ENCODE assay signal across 4 mouse cellular contexts in genomic region chr7:106568251-106568650, GRCm38 (mm10).
DNase-seq lines count a peak whose midpoint lies in the region.
"Not testable (repeated sequence)": the region's sequence is repeated elsewhere in the genome, so short reads cannot be mapped to it uniquely, and the experiment has no call there.

No protein-coding gene starts in this region.

- peak; percentile 57 for DNase-seq in ES-CJ7 (ENCODE audit: low read depth, low spot score)
- DNase-seq in ES-E14 (ENCODE audit: low read depth, low spot score): peak; percentile 24
- DNase-seq in R1 (ENCODE audit: low read depth, low spot score): peak; percentile 44
- DNase-seq in ZHBTc4 (ENCODE audit: low read depth, low spot score): peak; percentile 69

- not testable (repeated sequence) for H3K27ac ChIP-seq in ES-E14 (ENCODE audit: insufficient read depth, low read depth, low read length, poor library complexity, severe bottlenecking)

- not testable (repeated sequence) for H3K4me1 ChIP-seq in ES-E14 (ENCODE audit: control insufficient read depth in 2 of 2, insufficient read depth in 2 of 2, low read length in 2 of 2, poor library complexity in 1 of 2)

- H3K4me3 ChIP-seq in ES-E14 (ENCODE audit: insufficient read depth in 1 of 2, low read depth in 1 of 2, low read length in 2 of 2, poor library complexity in 1 of 2, severe bottlenecking in 1 of 2): not testable (repeated sequence)

- H3K9me3 ChIP-seq in ES-E14 (ENCODE audit: control insufficient read depth, insufficient read depth, low read depth, low read length): not testable (repeated sequence)

- H3K36me3 ChIP-seq in ES-E14 (ENCODE audit: control insufficient read depth, insufficient read depth, low read length, poor library complexity, severe bottlenecking): not testable (repeated sequence)

- in situ Hi-C loops in ES-E14 (cut with MboI; ENCODE audit: low sequenced_read_pairs in 2 of 2, unreplicated experiment in 2 of 2): not testable (repeated sequence)

- not testable (repeated sequence) for H3K9ac ChIP-seq in ES-E14 (ENCODE audit: insufficient read depth, low read depth, low read length, poor library complexity, severe bottlenecking)
